Mouse (Mus musculus) spleen, adult 2 months (tissue): ENCODE results near the gene Cdh4. TPM values are rescaled to one million over a fixed set of nuclear protein-coding genes. Genes with fewer than 3 reads are reported as not detected.

Experiments
- DNase-seq, 2 experiments: peaks; one replicate each; pipeline versions ENCODE4 v3.0.0 to v3.0.0-alpha.2; 2012 to 2021; ENCODE audit warnings: low spot score in 2 of 2, low read depth in 1 of 2
- H3K27ac ChIP-seq: fragments of 200-500 bp; 2 replicates; pipeline ENCODE4 v1.5.1; 2012; ENCODE audit warnings: low read length, inconsistent platforms; ENCODE audit not compliant: insufficient read depth
- H3K27me3 ChIP-seq: fragments of 200-500 bp; 2 replicates; pipeline ENCODE4 v1.6.1; 2012; ENCODE audit warnings: mild to moderate bottlenecking, moderate library complexity, low read length, inconsistent platforms; ENCODE audit not compliant: control insufficient read depth, insufficient read depth
- H3K36me3 ChIP-seq: fragments of 200-500 bp; 2 replicates; pipeline ENCODE4 v1.6.1; 2012; ENCODE audit warnings: mild to moderate bottlenecking, low read length, inconsistent platforms; ENCODE audit not compliant: control insufficient read depth, insufficient read depth
- H3K4me1 ChIP-seq: fragments of 200-500 bp; 2 replicates; pipeline ENCODE4 v1.6.1; 2011; ENCODE audit warnings: inconsistent platforms; ENCODE audit not compliant: control insufficient read depth, insufficient read depth, insufficient read length
- H3K4me3 ChIP-seq: fragments of 200-500 bp; 2 replicates; pipeline ENCODE4 v1.5.1; 2011; ENCODE audit warnings: mild to moderate bottlenecking, inconsistent platforms; ENCODE audit not compliant: insufficient read depth, insufficient read length; ENCODE audit errors: extremely low read depth
- CTCF ChIP-seq: fragments of 200-500 bp; IDR thresholded peaks from 2 replicates; pipeline ENCODE4 v1.5.1; 2011; ENCODE audit warnings: mild to moderate bottlenecking, inconsistent platforms; ENCODE audit not compliant: insufficient read depth, insufficient read length, insufficient replicate concordance; ENCODE audit errors: extremely low read depth
- POLR2A ChIP-seq: fragments of 200-500 bp; IDR thresholded peaks from 2 replicates; pipeline ENCODE4 v1.6.1; 2011; ENCODE audit warnings: low read depth, low read length, inconsistent platforms
- WGBS: fragments of 180-500 bp; shearing (Covaris S2); methylation state at CpG from one replicate; pipeline ENCODE4 v1.1.7; 2018; 5-methylcytosine and 5-hydroxymethylcytosine counted together
- polyA plus RNA-seq: library from polyadenylated mRNA; depleted of rRNA; stranded (reverse); fragments of >200 nt; gene quantifications from 2 replicates; pipeline ENCODE4 v1.2.3, GENCODE M21; 2012

Cdh4 gene
- polyA plus RNA-seq, 1 experiment, result 1.0 TPM

DNA sequence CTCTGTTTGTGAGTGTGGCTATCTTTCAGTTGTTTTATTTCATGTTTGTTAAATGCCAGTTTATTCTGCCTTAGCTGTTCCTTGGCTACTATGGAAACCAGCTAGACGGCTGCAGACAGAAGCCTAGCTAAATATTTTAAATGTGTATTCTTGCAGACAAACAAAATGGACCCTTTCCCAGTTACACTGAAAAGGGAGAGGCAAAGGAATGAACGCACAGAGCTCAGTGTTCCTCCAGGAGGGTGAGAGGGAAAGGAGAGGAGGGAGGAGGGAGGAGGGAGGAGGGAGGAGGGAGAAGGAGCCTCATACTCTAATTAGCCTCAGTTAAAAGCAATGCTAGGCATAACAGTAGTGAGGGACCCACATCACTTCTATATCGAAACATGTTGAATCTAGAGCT is 348.5 kb downstream of the Cdh4 start:
- Histone ChIP-seq H3K36me3 (no peaks in the 10 kb centered on the region), H3K4me3 (no peak overlapping the region), H3K27ac (no peak overlapping the region), H3K27me3 (no peaks in the 10 kb centered on the region), H3K4me1 (no peaks in the 10 kb centered on the region)
- TF ChIP-seq POLR2A (no peak), CTCF (no peak)
- no peak for DNase-seq
- 89% methylated on average over 3 of the region's 3 CpGs for WGBS

DNA sequence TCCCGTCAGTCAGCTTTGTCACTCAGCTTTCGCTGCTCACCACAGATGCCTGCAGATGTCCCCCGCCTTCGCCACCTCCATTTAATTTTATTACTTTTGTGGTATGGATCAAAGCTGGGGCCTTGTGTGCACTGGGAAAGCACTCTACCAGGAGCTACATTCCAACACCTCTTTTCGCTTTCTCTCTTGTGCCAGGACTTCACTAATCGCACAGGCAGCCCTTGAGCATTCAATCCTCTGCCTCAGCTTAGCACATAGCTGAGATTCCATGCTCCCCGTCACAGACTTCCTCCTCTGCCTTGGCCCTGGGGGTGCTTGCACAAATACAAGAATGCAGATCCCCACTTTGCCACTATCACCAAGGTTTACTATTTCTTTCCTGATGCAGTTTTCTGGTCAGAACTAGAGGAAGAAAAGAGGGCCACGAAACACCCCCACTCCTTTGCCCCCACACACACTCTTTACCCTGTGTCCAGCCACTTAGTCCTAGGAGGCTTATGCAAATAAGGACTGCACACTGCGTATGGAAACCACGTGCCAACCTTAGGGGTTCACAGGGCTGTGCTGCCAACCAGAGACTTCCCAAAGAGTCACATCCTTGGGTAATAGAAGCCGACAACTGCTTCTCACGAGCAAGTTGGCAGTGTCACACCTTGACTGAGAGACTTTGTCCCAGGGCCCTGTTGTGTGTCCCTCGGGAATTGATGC is 350.3 kb downstream of the Cdh4 start:
- DNase-seq, result no peak
- H3K4me3 ChIP-seq, result no peak overlapping the region
- H3K27me3 ChIP-seq, result no peaks in the 10 kb centered on the region
- H3K27ac ChIP-seq, result no peak overlapping the region
- 73% methylated on average over 13 of the region's 13 CpGs for WGBS
- H3K36me3 ChIP-seq, result no peaks in the 10 kb centered on the region
- H3K4me1 ChIP-seq, result no peaks in the 10 kb centered on the region
- TF ChIP-seq POLR2A, result no peak
- TF ChIP-seq CTCF, result no peak

DNA sequence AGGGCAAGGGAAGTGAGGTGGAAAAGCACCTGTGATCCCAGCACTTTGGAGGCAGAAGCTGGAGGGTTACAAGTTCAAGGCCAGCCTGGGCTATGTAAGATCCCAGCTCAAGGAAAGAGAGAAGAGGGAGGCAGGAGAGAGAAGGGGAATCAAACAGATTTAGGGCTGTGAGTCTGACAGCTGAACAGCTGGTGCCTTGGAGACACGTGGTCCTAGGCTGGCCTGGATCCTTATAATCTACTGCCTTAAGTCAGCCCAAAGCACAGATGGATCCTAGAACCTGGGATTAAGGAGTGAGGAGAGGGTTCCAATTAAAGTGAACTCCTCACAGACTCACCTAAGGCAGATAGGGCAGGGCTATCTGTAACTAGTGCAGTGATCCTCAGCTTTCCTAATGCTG is 352.1 kb downstream of the Cdh4 start:
- Histone ChIP-seq H3K27me3 (no peaks in the 10 kb centered on the region), H3K36me3 (no peaks in the 10 kb centered on the region), H3K27ac (no peak overlapping the region), H3K4me1 (no peaks in the 10 kb centered on the region), H3K4me3 (no peak overlapping the region)
- DNase-seq, result no peak
- TF ChIP-seq POLR2A (no peak), CTCF (no peak)
- 66% methylated on average over 1 of the region's 1 CpGs for WGBS

DNA sequence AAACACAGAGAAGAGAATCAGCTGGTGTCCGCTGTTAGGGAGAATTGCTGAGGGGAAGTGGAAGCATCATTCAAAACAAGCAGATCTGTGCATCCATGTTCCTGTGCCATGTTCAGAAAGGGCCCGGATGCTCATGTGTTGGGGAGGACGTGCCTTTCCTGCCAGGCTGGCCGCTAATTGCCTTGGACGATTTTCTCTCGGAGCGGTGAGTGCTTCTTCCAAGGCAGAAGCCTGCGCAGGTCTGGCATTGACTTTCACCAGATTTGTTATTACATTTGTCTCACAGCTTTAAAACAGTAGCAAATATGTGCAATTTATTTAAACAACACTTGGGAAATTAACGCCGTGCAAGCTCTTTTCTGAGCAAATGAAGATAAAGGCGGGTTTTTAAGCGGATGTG is 353.2 kb downstream of the Cdh4 start:
- DNase-seq, result no peak
- Histone ChIP-seq H3K36me3 (no peaks in the 10 kb centered on the region), H3K27me3 (no peaks in the 10 kb centered on the region), H3K4me3 (no peak overlapping the region), H3K27ac (no peak overlapping the region), H3K4me1 (no peaks in the 10 kb centered on the region)
- TF ChIP-seq CTCF (no peak), POLR2A (no peak)
- 88% methylated on average over 12 of the region's 12 CpGs for WGBS

DNA sequence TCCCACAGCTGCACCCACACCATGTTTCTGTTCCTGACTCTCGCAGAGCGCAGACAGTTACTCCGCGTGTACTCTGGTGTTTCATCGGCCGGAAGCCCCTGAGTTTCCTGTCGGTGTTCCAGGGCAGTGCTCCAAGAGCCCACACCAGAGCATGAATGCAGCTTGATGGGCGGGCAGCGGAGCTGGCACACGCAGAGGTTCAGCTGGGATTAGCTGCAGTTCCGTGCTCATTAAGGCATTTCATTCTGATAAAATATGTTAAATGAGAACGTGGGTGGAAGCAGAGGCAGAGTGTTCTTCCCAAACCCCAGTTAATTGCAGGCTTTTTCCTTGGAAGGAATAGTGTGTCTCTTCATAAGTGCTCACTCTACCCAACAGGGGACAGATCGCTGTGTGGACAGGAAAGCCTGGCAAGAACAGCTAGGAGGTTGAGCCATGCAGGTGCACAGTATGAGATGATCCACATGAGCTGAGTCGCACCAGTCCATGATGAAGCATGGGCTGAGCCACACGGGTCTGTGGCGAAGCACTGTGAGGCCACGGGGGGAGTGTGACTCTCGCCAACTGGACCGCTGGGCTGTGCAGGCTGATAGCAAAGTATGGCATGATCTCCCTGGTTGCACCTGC is 357.8 kb downstream of the Cdh4 start:
- H3K4me1 ChIP-seq, result no peaks in the 10 kb centered on the region
- no peak overlapping the region for H3K4me3 ChIP-seq

DNA sequence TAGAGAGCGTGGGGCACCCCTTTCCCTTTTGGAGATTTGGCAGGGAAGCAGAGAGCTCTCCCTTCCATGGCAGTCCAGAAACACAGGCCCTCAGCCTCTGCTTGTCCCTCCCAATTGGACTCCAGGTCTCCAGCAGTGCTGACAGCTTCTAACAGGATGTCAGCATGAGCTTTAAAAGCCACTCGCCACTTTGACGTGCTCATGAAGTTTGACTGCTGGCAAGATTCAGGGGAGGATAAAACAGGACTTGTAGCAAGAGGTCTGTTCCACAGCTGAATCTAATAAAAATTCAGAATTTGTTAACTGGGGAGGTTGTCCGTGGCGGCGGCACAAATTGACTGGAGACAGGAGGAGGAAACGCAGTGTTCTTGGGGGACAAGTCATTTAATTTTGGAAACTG is 358.8 kb downstream of the Cdh4 start:
- Histone ChIP-seq H3K36me3 (no peaks in the 10 kb centered on the region), H3K4me3 (no peak overlapping the region), H3K27ac (no peak overlapping the region), H3K4me1 (no peaks in the 10 kb centered on the region), H3K27me3 (no peaks in the 10 kb centered on the region)
- TF ChIP-seq CTCF, result no peak
- TF ChIP-seq POLR2A, result no peak
- no peak for DNase-seq
- 94% methylated on average over 7 of the region's 7 CpGs for WGBS

More for the DNA sequence above, 357.8 kb downstream of the Cdh4 start:
- Histone ChIP-seq H3K27ac (no peak overlapping the region), H3K36me3 (no peaks in the 10 kb centered on the region), H3K27me3 (no peaks in the 10 kb centered on the region)
- DNase-seq, result no peak
- WGBS, result 79% methylated on average over 19 of the region's 19 CpGs
- TF ChIP-seq CTCF (no peak), POLR2A (no peak)

DNA sequence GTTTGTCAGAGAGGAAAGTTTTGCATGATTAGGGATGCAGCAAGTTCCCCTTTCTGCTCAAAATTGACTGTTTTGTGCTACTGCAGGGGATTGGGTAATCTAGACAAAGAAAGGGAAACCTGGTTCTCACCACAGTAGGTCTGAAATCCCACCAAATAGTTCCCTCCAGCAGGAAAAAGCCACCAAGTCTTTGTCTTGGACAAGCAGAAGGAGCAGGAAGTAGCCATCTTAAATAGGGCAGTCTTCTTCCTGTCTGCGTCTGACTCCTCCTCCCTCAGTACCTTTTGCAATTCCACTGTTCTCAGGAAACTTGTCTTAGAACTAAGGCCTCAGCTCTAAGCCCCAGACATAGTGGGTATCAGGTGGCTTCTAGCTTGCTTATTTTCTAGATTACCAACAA is 360.2 kb downstream of the Cdh4 start:
- no peak for DNase-seq
- Histone ChIP-seq H3K36me3 (no peaks in the 10 kb centered on the region), H3K27ac (no peak overlapping the region), H3K4me3 (no peak overlapping the region), H3K27me3 (no peaks in the 10 kb centered on the region), H3K4me1 (no peaks in the 10 kb centered on the region)
- WGBS, result 67% methylated on average over 1 of the region's 1 CpGs
- TF ChIP-seq CTCF (no peak), POLR2A (no peak)
